Mouse (Mus musculus): ENCODE measurements around the gene Rap2b.

DNA sequence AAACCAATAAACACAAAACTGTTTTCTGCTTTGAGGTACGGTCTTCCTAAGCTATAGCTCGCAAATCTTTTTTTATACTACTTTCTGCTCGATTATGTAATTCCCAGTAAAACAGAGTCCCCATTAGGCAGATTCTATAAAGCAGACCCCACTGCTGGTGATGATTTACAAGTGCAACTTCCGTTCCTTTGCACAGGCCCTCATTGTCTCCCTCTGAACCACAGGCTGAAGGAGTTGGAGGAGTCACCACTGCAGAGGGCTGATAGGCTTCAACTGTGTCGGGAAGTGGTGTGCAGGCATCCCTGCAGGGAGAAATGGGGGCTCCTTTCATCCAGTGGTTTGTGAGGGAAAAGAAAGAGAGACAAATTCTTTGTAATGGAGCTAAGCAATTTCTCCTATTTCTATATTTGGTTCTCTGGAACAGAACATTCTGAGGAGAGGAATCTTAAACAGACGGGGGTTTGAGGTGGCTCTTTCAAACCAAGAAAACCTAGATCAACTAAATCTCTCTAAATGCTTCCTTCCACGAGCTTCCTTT is 2.6 kb upstream of the Rap2b start:
- TF ChIP-seq CTCF (IDR thresholded peaks at IDR 0.05; ENCODE audit: low read depth, low read length) (no peak), POLR2A (IDR thresholded peaks at IDR 0.05; ENCODE audit: borderline replicate concordance, low read depth, low read length) (no peak)

Measured in bone marrow macrophage, adult 2 months (primary cell).